Mouse (Mus musculus) cerebellum, adult 2 months (tissue): Measurements from ENCODE around the gene Mat2b. TPM values are rescaled to one million over a fixed set of nuclear protein-coding genes. Genes with fewer than 3 reads are reported as not detected.

Experiments
- DNase-seq, 2 experiments: peaks; one replicate each; pipeline ENCODE4 v3.0.0; 2021
- H3K27ac ChIP-seq: fragments of 200-500 bp; 2 replicates; pipeline ENCODE4 v1.5.1; 2012; ENCODE audit warnings: low read length, control low read depth, inconsistent platforms; ENCODE audit not compliant: insufficient read depth
- H3K27me3 ChIP-seq: fragments of 200-500 bp; 2 replicates; pipeline ENCODE4 v1.6.1; 2012; ENCODE audit warnings: inconsistent platforms, mild to moderate bottlenecking, low read length, moderate library complexity; ENCODE audit not compliant: control insufficient read depth, insufficient read depth
- H3K4me1 ChIP-seq: fragments of 200-500 bp; 2 replicates; pipeline ENCODE4 v1.6.1; 2011; ENCODE audit warnings: low read length; ENCODE audit not compliant: control insufficient read depth, insufficient read depth
- H3K4me3 ChIP-seq: fragments of 200-500 bp; replicated peaks from 2 replicates; pipeline ENCODE3; 2011; ENCODE audit warnings: mild to moderate bottlenecking, low read depth, low read length, control low read depth; ENCODE audit not compliant: insufficient read depth
- CTCF ChIP-seq: fragments of 200-500 bp; IDR thresholded peaks from 2 replicates; pipeline ENCODE4 v1.5.1; 2011; ENCODE audit warnings: low read depth, mild to moderate bottlenecking, control low read depth, low read length, moderate library complexity, borderline replicate concordance; ENCODE audit not compliant: insufficient read depth
- POLR2A ChIP-seq: fragments of 200-500 bp; IDR thresholded peaks from 2 replicates; pipeline ENCODE4 v1.6.1; 2011; ENCODE audit warnings: low read length, control low read depth, borderline replicate concordance; ENCODE audit not compliant: insufficient read depth
- WGBS: fragments of 180-500 bp; shearing (Covaris S2); methylation state at CpG from one replicate; pipeline ENCODE4 v1.1.7; 2018; 5-methylcytosine and 5-hydroxymethylcytosine counted together
- polyA plus RNA-seq: library from polyadenylated mRNA; depleted of rRNA; stranded (reverse); fragments of >200 nt; gene quantifications from 2 replicates; pipeline ENCODE4 v1.2.3, GENCODE M21; 2012; rRNA removed

The Mat2b gene
- polyA plus RNA-seq, 1 experiment = 109 TPM

DNA sequence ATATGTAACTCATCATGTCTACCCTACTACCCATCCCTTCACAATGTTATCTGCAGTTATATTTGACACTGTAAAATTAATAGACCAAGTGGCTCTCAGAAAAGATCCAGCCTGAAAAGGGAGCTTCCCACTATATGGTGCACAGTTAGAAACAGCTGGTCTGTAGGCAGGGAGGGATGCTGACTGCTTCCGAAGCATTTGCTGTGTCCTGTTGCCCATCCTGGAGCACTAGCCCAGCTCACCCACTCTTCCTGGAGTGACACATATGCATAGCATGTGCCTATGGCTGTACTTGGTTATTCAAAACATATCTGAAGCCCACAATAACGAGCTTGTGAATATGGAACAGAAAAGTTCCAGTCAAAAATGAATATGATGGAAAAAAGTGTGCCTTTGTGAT is 47.8 kb downstream of the Mat2b start:
- no peak for DNase-seq
- WGBS = 62% methylated on average over 2 of the region's 2 CpGs
- H3K4me3 ChIP-seq = no peak overlapping the region
- H3K27me3 ChIP-seq = no peaks in the 10 kb centered on the region
- no peak for TF ChIP-seq CTCF
- no peak for TF ChIP-seq POLR2A
- H3K4me1 ChIP-seq = no peaks in the 10 kb centered on the region
- H3K27ac ChIP-seq = no peak overlapping the region

Other genes with a start within 250 kb of the Mat2b start
- gene Hmmr, start 38.2 kb upstream of the Mat2b start, polyA plus RNA-seq = 0.08 and 0.13 TPM in 2 replicates
- 22.2 and 22.9 TPM in 2 replicates for gene Nudcd2, start 38.5 kb upstream of the Mat2b start, polyA plus RNA-seq
- gene Ccng1, start 60.1 kb upstream of the Mat2b start, polyA plus RNA-seq = 26.8 and 27.8 TPM in 2 replicates